Comparison of ENCODE assay signal across 8 mouse cellular contexts in genomic region chr9:56995198-56996027, GRCm38 (mm10). TPM values are rescaled to one million over a fixed set of nuclear protein-coding genes. Genes with fewer than 3 reads are reported as not detected.
A peak's percentile ranks its signal among the peaks of the same experiment; 100 is the strongest.
DNase-seq lines count a peak whose midpoint lies in the region; ATAC-seq and TF ChIP-seq lines count a peak whose summit lies in the region.

No protein-coding gene starts in this region.

- H3K27me3 ChIP-seq in embryonic facial prominence, embryonic 10.5 days (replicated peaks; ENCODE audit: low read depth, poor library complexity, severe bottlenecking): no peaks in the 10 kb centered on the region
- no peaks in the 10 kb centered on the region for H3K27me3 ChIP-seq in liver, embryonic 11.5 days (replicated peaks; ENCODE audit: control insufficient read depth, insufficient read depth, low read length)
- H3K27me3 ChIP-seq in stomach, postnatal 0 days (ENCODE audit: control insufficient read depth, insufficient read depth, low read length): no peaks in the 10 kb centered on the region

- peak; percentile 71 for ATAC-seq in liver, embryonic 11.5 days (replicated peaks; ENCODE audit: low FRiP score)
- peak; percentile 84 for ATAC-seq in stomach, postnatal 0 days (ENCODE audit: low FRiP score, low TSS enrichment)

- under 1% methylated on average over 80 of the region's 80 CpGs for WGBS in embryonic facial prominence, embryonic 10.5 days
- under 1% methylated on average over 78 of the region's 80 CpGs for WGBS in liver, embryonic 11.5 days
- WGBS in stomach, postnatal 0 days: under 1% methylated on average over 74 of the region's 80 CpGs

- peaks cover 17% of the 10 kb centered on the region for H3K36me3 ChIP-seq in embryonic facial prominence, embryonic 10.5 days (replicated peaks)
- H3K36me3 ChIP-seq in liver, embryonic 11.5 days (ENCODE audit: control insufficient read depth, insufficient read depth, low read length): no peaks in the 10 kb centered on the region
- no peaks in the 10 kb centered on the region for H3K36me3 ChIP-seq in stomach, postnatal 0 days (ENCODE audit: control insufficient read depth, insufficient read depth, low read length)

- no peak for TF ChIP-seq CTCF in stomach, postnatal 0 days (IDR thresholded peaks at IDR 0.05; ENCODE audit: low read depth)

- peak overlapping the region; percentile 90 for H3K4me2 ChIP-seq in liver, embryonic 11.5 days
- H3K4me2 ChIP-seq in stomach, postnatal 0 days (replicated peaks; ENCODE audit: low read depth): peak overlapping the region; percentile 69

- peak overlapping the region; percentile 98 for H3K4me3 ChIP-seq in embryonic facial prominence, embryonic 10.5 days
- H3K4me3 ChIP-seq in liver, embryonic 11.5 days (ENCODE audit: low read depth, low read length): peak overlapping the region; percentile 89
- H3K4me3 ChIP-seq in stomach, postnatal 0 days (ENCODE audit: low read depth, low read length): peak overlapping the region; percentile 84

- H3K9me3 ChIP-seq in embryonic facial prominence, embryonic 10.5 days: no peaks in the 10 kb centered on the region
- H3K9me3 ChIP-seq in liver, embryonic 11.5 days (ENCODE audit: control insufficient read depth, low read length): no peaks in the 10 kb centered on the region
- H3K9me3 ChIP-seq in stomach, postnatal 0 days (ENCODE audit: control insufficient read depth, low read length): no peaks in the 10 kb centered on the region

- DNase-seq in A20 (ENCODE audit: low read depth, low spot score): peak; percentile 83
- DNase-seq in adrenal gland, postnatal 14 days: peak; percentile 80
- peak; percentile 78 for DNase-seq in embryonic facial prominence, embryonic 10.5 days (ENCODE audit: low spot score)
- peak; percentile 63 to 70 for DNase-seq in heart, adult 18-20 months
- DNase-seq in kidney, adult 18-20 months: peak; percentile 83
- peak; percentile 78 for DNase-seq in liver, embryonic 11.5 days (ENCODE audit: low spot score)
- DNase-seq in naive thymus-derived CD4-positive, alpha-beta T cell, adult 2 months (ENCODE audit: low read depth): peak; percentile 74
- peak; percentile 80 for DNase-seq in stomach, postnatal 0 days (ENCODE audit: low spot score)

- H3K4me1 ChIP-seq in embryonic facial prominence, embryonic 10.5 days: peaks cover 9% of the 10 kb centered on the region
- H3K4me1 ChIP-seq in liver, embryonic 11.5 days (replicated peaks; ENCODE audit: control insufficient read depth, insufficient read depth, low read length): peaks cover 8% of the 10 kb centered on the region
- no peaks in the 10 kb centered on the region for H3K4me1 ChIP-seq in stomach, postnatal 0 days (replicated peaks; ENCODE audit: control insufficient read depth, insufficient read depth)

- peak overlapping the region; percentile 91 for H3K9ac ChIP-seq in liver, embryonic 11.5 days (ENCODE audit: low read depth, low read length)
- H3K9ac ChIP-seq in stomach, postnatal 0 days (ENCODE audit: low read length): peak overlapping the region; percentile 95

- TF ChIP-seq EP300 in stomach, postnatal 0 days (optimal IDR thresholded peaks at IDR 0.05): no peak

- peak overlapping the region; percentile 95 for H3K27ac ChIP-seq in embryonic facial prominence, embryonic 10.5 days (replicated peaks)
- H3K27ac ChIP-seq in liver, embryonic 11.5 days (ENCODE audit: low read depth, low read length): peak overlapping the region; percentile 89
- peak overlapping the region; percentile 98 for H3K27ac ChIP-seq in stomach, postnatal 0 days (replicated peaks)

RNA-seq across cellular contexts. Expression of gene Ptpn9, which starts 0.7 kb away (rescaled TPM):
- 39.2 and 43.4 TPM in 2 replicates for total RNA-seq in adrenal gland, postnatal 14 days (2021)
- 21.6 and 22.1 TPM in 2 replicates for polyA plus RNA-seq in embryonic facial prominence, embryonic 10.5 days (2016; fragmentation: Nextera tagmentation; extraction: Ambion mirVana)
- 10 to 100 TPM in 1 of 2 experiments, 1 to 10 TPM in 1; 9.3 to 10.1 TPM for total RNA-seq in heart, adult 18-20 months (2021)
- polyA plus RNA-seq in liver, embryonic 11.5 days (2014; fragmentation: Nextera tagmentation; extraction: Ambion mirVana): 14.0 and 14.8 TPM in 2 replicates
- polyA plus RNA-seq in stomach, postnatal 0 days (2015; fragmentation: Nextera tagmentation; extraction: Ambion mirVana): 11.4 and 13.9 TPM in 2 replicates

RNA-seq across cellular contexts. Expression of gene Snupn, which starts 44.7 kb away (rescaled TPM):
- 12.5 and 13.3 TPM in 2 replicates for total RNA-seq in adrenal gland, postnatal 14 days (2021)
- 27.1 and 28.1 TPM in 2 replicates for polyA plus RNA-seq in embryonic facial prominence, embryonic 10.5 days (2016; fragmentation: Nextera tagmentation; extraction: Ambion mirVana)
- 10 to 100 TPM; 10.6 to 11.2 TPM for total RNA-seq in heart, adult 18-20 months (2021)
- 21.7 and 22.6 TPM in 2 replicates for polyA plus RNA-seq in liver, embryonic 11.5 days (2014; fragmentation: Nextera tagmentation; extraction: Ambion mirVana)
- polyA plus RNA-seq in stomach, postnatal 0 days (2015; fragmentation: Nextera tagmentation; extraction: Ambion mirVana): 13.8 and 14.0 TPM in 2 replicates

RNA-seq across cellular contexts. Expression of gene Imp3, which starts 58.1 kb away (rescaled TPM):
- 76.4 and 88.5 TPM in 2 replicates for total RNA-seq in adrenal gland, postnatal 14 days (2021)
- polyA plus RNA-seq in embryonic facial prominence, embryonic 10.5 days (2016; fragmentation: Nextera tagmentation; extraction: Ambion mirVana): 66.3 and 69.3 TPM in 2 replicates
- total RNA-seq in heart, adult 18-20 months (2021): 10 to 100 TPM; 55.8 to 58.3 TPM
- 105 and 110 TPM in 2 replicates for polyA plus RNA-seq in liver, embryonic 11.5 days (2014; fragmentation: Nextera tagmentation; extraction: Ambion mirVana)
- polyA plus RNA-seq in stomach, postnatal 0 days (2015; fragmentation: Nextera tagmentation; extraction: Ambion mirVana): 75.3 and 83.8 TPM in 2 replicates

Comparison
In these comparisons a context has a peak if more than half of its experiments do, and no peak if none do; other contexts are left out.
1. Peak in every context shown above with its lines: DNase-seq, ATAC-seq, H3K4me3 ChIP-seq and H3K27ac ChIP-seq.